Mouse (Mus musculus): Measurements from ENCODE around the gene Ptch2.

GRCm38 (mm10) chr4:117124218-117124517 is 28.3 kb downstream of the Ptch2 start:
- TF ChIP-seq POLR2AphosphoS5 (IDR thresholded peaks at IDR 0.05; ENCODE audit: insufficient replicate concordance, low read depth, low read length), result no peak
- TF ChIP-seq CTCF (IDR thresholded peaks at IDR 0.05; ENCODE audit: low read depth, low read length), result no peak
- TF ChIP-seq TAL1 (conservative IDR thresholded peaks at IDR 0.05; ENCODE audit: low read depth, low read length), result no peak
- no peak for TF ChIP-seq GATA1 (IDR thresholded peaks at IDR 0.05; ENCODE audit: borderline replicate concordance, low read length)

Data from G1E (cell line).